Comparison of ENCODE assay signal across 8 mouse cellular contexts in the genomic region with DNA sequence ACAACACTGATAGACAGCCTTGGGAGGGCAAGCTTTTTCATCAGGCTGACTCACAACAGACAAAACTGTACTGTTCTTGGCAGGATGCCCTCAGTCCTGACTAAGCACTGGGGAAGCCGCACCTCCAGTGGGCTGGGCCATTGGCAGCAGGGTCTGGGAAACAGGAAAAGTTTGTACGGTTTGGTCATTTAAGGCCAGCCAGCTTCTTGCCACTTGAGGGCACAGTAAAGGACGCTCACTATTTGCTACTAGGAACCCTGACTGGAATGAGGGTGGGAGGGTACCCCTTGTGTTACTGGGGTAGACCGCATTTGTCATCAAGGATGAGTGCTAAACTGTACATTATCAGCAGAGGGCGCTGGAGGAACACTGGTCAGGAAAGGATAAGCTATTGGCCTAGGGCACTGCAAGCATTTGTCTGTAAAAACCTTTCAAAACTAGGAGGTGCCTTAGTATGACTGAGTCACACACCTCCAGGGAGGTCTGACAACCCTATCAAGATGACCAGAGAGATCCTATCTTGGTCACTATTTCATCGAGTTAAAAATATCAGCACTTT. TPM values are rescaled to one million over a fixed set of nuclear protein-coding genes. Genes with fewer than 3 reads are reported as not detected.
DNase-seq lines count a peak whose midpoint lies in the region; ATAC-seq and TF ChIP-seq lines count a peak whose summit lies in the region.

No protein-coding gene starts in this region.

- H3K4me3 ChIP-seq in E14TG2a.4 (replicated peaks; ENCODE audit: low read length), result no peak overlapping the region
- no peak overlapping the region for H3K4me3 ChIP-seq in forebrain, embryonic 13.5 days
- no peak overlapping the region for H3K4me3 ChIP-seq in neural tube, embryonic 15.5 days (replicated peaks)

- TF ChIP-seq CTCF in E14TG2a.4 (conservative IDR thresholded peaks at IDR 0.05; ENCODE audit: low read length), result peak; percentile 78

- peak; percentile 77 for DNase-seq in c-Kit-positive CD71-positive TER-119-positive erythroid progenitor cells, embryonic 14.5 days (ENCODE audit: low spot score)
- peak; percentile 96 to 97 for DNase-seq in heart, postnatal 10 days
- DNase-seq in large intestine, adult 2 months (ENCODE audit: low read depth, low spot score), result peak; percentile 96
- peak; percentile 94 to 96 for DNase-seq in lung, adult 18-20 months
- peak; percentile 72 for DNase-seq in testis, postnatal 14 days (ENCODE audit: low spot score)

- peaks cover 92% of the 10 kb centered on the region for H3K36me3 ChIP-seq in E14TG2a.4 (ENCODE audit: insufficient read depth, low read length)
- H3K36me3 ChIP-seq in forebrain, embryonic 13.5 days (ENCODE audit: poor library complexity, severe bottlenecking), result peaks cover 18% of the 10 kb centered on the region
- peaks cover 13% of the 10 kb centered on the region for H3K36me3 ChIP-seq in neural tube, embryonic 15.5 days

- H3K9ac ChIP-seq in forebrain, embryonic 13.5 days, result no peak overlapping the region
- H3K9ac ChIP-seq in neural tube, embryonic 15.5 days (replicated peaks), result no peak overlapping the region

- ATAC-seq in forebrain, embryonic 13.5 days, result peak; percentile 76
- peak; percentile 82 for ATAC-seq in neural tube, embryonic 15.5 days (ENCODE audit: low FRiP score)

- H3K4me2 ChIP-seq in forebrain, embryonic 13.5 days, result no peak overlapping the region
- peak overlapping the region; percentile 27 for H3K4me2 ChIP-seq in neural tube, embryonic 15.5 days

- intact Hi-C loops in heart, postnatal 10 days (cut with DNase I), result loop anchor here (1.0 to 10.0 kb wide), 4 partner anchors 72 to 288 kb away; a partner anchor contains a TSS

- 45% methylated on average over 6 of the region's 6 CpGs for WGBS in forebrain, embryonic 13.5 days
- WGBS in large intestine, adult 2 months, result 4% methylated on average over 6 of the region's 6 CpGs
- 45% methylated on average over 6 of the region's 6 CpGs for WGBS in neural tube, embryonic 15.5 days

- H3K4me1 ChIP-seq in E14TG2a.4 (replicated peaks; ENCODE audit: low read depth, low read length), result peaks cover 63% of the 10 kb centered on the region
- H3K4me1 ChIP-seq in forebrain, embryonic 13.5 days, result peaks cover 10% of the 10 kb centered on the region
- peaks cover 10% of the 10 kb centered on the region for H3K4me1 ChIP-seq in neural tube, embryonic 15.5 days

- no peak overlapping the region for H3K27ac ChIP-seq in forebrain, embryonic 13.5 days
- H3K27ac ChIP-seq in neural tube, embryonic 15.5 days (replicated peaks), result peak overlapping the region; percentile 14; the same call in 1 of the 2 replicates

- H3K27me3 ChIP-seq in E14TG2a.4 (ENCODE audit: insufficient read depth, low read length), result no peaks in the 10 kb centered on the region
- no peaks in the 10 kb centered on the region for H3K27me3 ChIP-seq in forebrain, embryonic 13.5 days
- H3K27me3 ChIP-seq in neural tube, embryonic 15.5 days (replicated peaks), result no peaks in the 10 kb centered on the region

- H3K9me3 ChIP-seq in E14TG2a.4 (ENCODE audit: low read length), result no peaks in the 10 kb centered on the region
- H3K9me3 ChIP-seq in forebrain, embryonic 13.5 days (replicated peaks), result no peaks in the 10 kb centered on the region
- no peaks in the 10 kb centered on the region for H3K9me3 ChIP-seq in neural tube, embryonic 15.5 days (replicated peaks)

RNA-seq across cellular contexts. Expression of a gene that starts 58.8 kb away (rescaled TPM):
- polyA plus RNA-seq in forebrain, embryonic 13.5 days (2015; fragmentation: Nextera tagmentation; extraction: Ambion mirVana), result 0.28 and 0.74 TPM in 2 replicates
- total RNA-seq in heart, postnatal 10 days (2021), result under 1 TPM in 1 of 2 experiments, not detected in 1; 0.10 TPM
- polyA plus RNA-seq in large intestine, adult 2 months (2012; rRNA removed), result 0.05 TPM in 1 of 2 replicates, not detected in the other
- 2.7 and 3.2 TPM in 2 replicates for polyA plus RNA-seq in neural tube, embryonic 15.5 days (2015; fragmentation: Nextera tagmentation; extraction: Ambion mirVana)
